Mouse (Mus musculus) liver, embryonic 15.5 days (tissue): ENCODE data around the gene Podn. TPM values are rescaled to one million over a fixed set of nuclear protein-coding genes. Genes with fewer than 3 reads are reported as not detected.
A peak's percentile ranks its signal among the peaks of the same experiment; 100 is the strongest.

Experiments used
- ATAC-seq: fragments of 200-750 bp; cut with Nextera tagmentation; 2 replicates; pipeline ENCODE4 v1.8.0; 2017; ENCODE audit warnings: moderate number of reproducible peaks, mild to moderate bottlenecking, moderate library complexity; ENCODE audit not compliant: insufficient read depth
- H3K27ac ChIP-seq: fragments of 300-500 bp; sonication (generic); replicated peaks from 2 replicates; pipeline ENCODE4 v1.5.1; 2015; ENCODE audit warnings: mild to moderate bottlenecking, inconsistent platforms
- H3K27me3 ChIP-seq: fragments of 300-500 bp; sonication (generic); 2 replicates; pipeline ENCODE4 v1.6.1; 2015; ENCODE audit warnings: mild to moderate bottlenecking, inconsistent platforms
- H3K36me3 ChIP-seq: fragments of 300-500 bp; sonication (generic); replicated peaks from 2 replicates; pipeline ENCODE4 v1.6.1; 2015; ENCODE audit warnings: moderate library complexity, mild to moderate bottlenecking, inconsistent platforms
- H3K4me1 ChIP-seq: fragments of 300-500 bp; sonication (generic); replicated peaks from 2 replicates; pipeline ENCODE4 v1.6.1; 2015; ENCODE audit warnings: inconsistent platforms
- H3K4me2 ChIP-seq: fragments of 300-500 bp; sonication (generic); 2 replicates; pipeline ENCODE4 v1.6.1; 2015; ENCODE audit warnings: moderate library complexity, mild to moderate bottlenecking, inconsistent platforms
- H3K4me3 ChIP-seq: fragments of 300-500 bp; sonication (generic); replicated peaks from 2 replicates; pipeline ENCODE4 v1.5.1; 2015; ENCODE audit warnings: mild to moderate bottlenecking, inconsistent platforms
- H3K9ac ChIP-seq: fragments of 300-500 bp; sonication (generic); 2 replicates; pipeline ENCODE4 v1.6.1; 2015; ENCODE audit warnings: moderate library complexity, mild to moderate bottlenecking, inconsistent platforms
- H3K9me3 ChIP-seq: fragments of 300-500 bp; sonication (generic); replicated peaks from 2 replicates; pipeline ENCODE4 v1.6.1; 2016; ENCODE audit warnings: inconsistent platforms
- WGBS: fragments of 180-500 bp; shearing (Covaris S2); methylation state at CpG from one replicate; pipeline ENCODE4 v1.1.7; 2015; ENCODE audit warnings: mixed read lengths; ENCODE audit not compliant: insufficient replicate concordance; 5-methylcytosine and 5-hydroxymethylcytosine counted together
- polyA plus RNA-seq: library from polyadenylated mRNA; unstranded; fragments of >200 nt; fragmentation: Nextera tagmentation; extraction: Ambion mirVana; gene quantifications from 2 replicates; pipeline ENCODE4 v1.2.1, GENCODE M21; 2015

Gene Podn
- polyA plus RNA-seq, 1 experiment from 2014 or later: 0.17 TPM

- Histone ChIP-seq H3K27me3 (no peaks in the 10 kb centered on the region), H3K4me1 (peaks cover 20% of the 10 kb centered on the region), H3K4me3 (no peak overlapping the region), H3K27ac (no peak overlapping the region), H3K9me3 (no peaks in the 10 kb centered on the region), H3K4me2 (no peak overlapping the region), H3K9ac (no peak overlapping the region), H3K36me3 (no peaks in the 10 kb centered on the region)
- no peak for ATAC-seq
- 59% methylated on average over 6 of the region's 6 CpGs for WGBS
Observed at GRCm38 (mm10) chr4:108020178-108020577, 76.1 kb downstream of the Podn start.

GRCm38 (mm10) chr4:108018961-108019921 lies 77.0 kb downstream of the Podn start:
- ATAC-seq: no peak
- WGBS: 48% methylated on average over 14 of the region's 14 CpGs

GRCm38 (mm10) chr4:108018241-108018923 lies 77.9 kb downstream of the Podn start:
- Histone ChIP-seq H3K27me3 (no peaks in the 10 kb centered on the region), H3K4me1 (peaks cover 4% of the 10 kb centered on the region), H3K4me2 (no peak overlapping the region), H3K9me3 (no peaks in the 10 kb centered on the region), H3K27ac (no peak overlapping the region), H3K4me3 (no peak overlapping the region), H3K9ac (no peak overlapping the region), H3K36me3 (no peaks in the 10 kb centered on the region)
- WGBS: 48% methylated on average over 10 of the region's 10 CpGs
- ATAC-seq: no peak

More at GRCm38 (mm10) chr4:108018961-108019921, 77.0 kb downstream of the Podn start:
- no peak overlapping the region for H3K4me3 ChIP-seq
- no peak overlapping the region for H3K9ac ChIP-seq
- no peaks in the 10 kb centered on the region for H3K27me3 ChIP-seq
- no peaks in the 10 kb centered on the region for H3K36me3 ChIP-seq
- no peak overlapping the region for H3K27ac ChIP-seq
- H3K4me2 ChIP-seq: no peak overlapping the region
- peaks cover 12% of the 10 kb centered on the region for H3K4me1 ChIP-seq
- H3K9me3 ChIP-seq: no peaks in the 10 kb centered on the region

GRCm38 (mm10) chr4:108017839-108018238 lies 78.4 kb downstream of the Podn start:
- Histone ChIP-seq H3K4me3 (no peak overlapping the region), H3K36me3 (no peaks in the 10 kb centered on the region), H3K27me3 (no peaks in the 10 kb centered on the region), H3K4me2 (no peak overlapping the region), H3K9ac (no peak overlapping the region), H3K9me3 (no peaks in the 10 kb centered on the region), H3K4me1 (no peaks in the 10 kb centered on the region), H3K27ac (no peak overlapping the region)
- WGBS: 69% methylated on average over 7 of the region's 7 CpGs
- ATAC-seq: no peak

- H3K9ac ChIP-seq: no peak overlapping the region
- no peak for ATAC-seq
- no peaks in the 10 kb centered on the region for H3K27me3 ChIP-seq
- no peak overlapping the region for H3K4me3 ChIP-seq
- H3K9me3 ChIP-seq: no peaks in the 10 kb centered on the region
- no peak overlapping the region for H3K27ac ChIP-seq
- H3K4me1 ChIP-seq: no peaks in the 10 kb centered on the region
- no peaks in the 10 kb centered on the region for H3K36me3 ChIP-seq
- 62% methylated on average over 3 of the region's 3 CpGs for WGBS
- no peak overlapping the region for H3K4me2 ChIP-seq
Observed at GRCm38 (mm10) chr4:108016321-108016720, 79.9 kb downstream of the Podn start.

- 0 out of 2 replicates have a peak, but pooled peaks have one; percentile 37 for ATAC-seq
- H3K36me3 ChIP-seq: no peaks in the 10 kb centered on the region
- no peak overlapping the region for H3K4me3 ChIP-seq
- H3K4me1 ChIP-seq: no peaks in the 10 kb centered on the region
- H3K9ac ChIP-seq: no peak overlapping the region
- H3K9me3 ChIP-seq: no peaks in the 10 kb centered on the region
- no peaks in the 10 kb centered on the region for H3K27me3 ChIP-seq
- WGBS: 38% methylated on average over 14 of the region's 14 CpGs
- H3K27ac ChIP-seq: no peak overlapping the region
- H3K4me2 ChIP-seq: no peak overlapping the region
Observed at GRCm38 (mm10) chr4:108015067-108015765, 81.0 kb downstream of the Podn start.

GRCm38 (mm10) chr4:108014466-108014865 lies 81.8 kb downstream of the Podn start:
- H3K9me3 ChIP-seq: no peaks in the 10 kb centered on the region
- H3K4me3 ChIP-seq: no peak overlapping the region
- H3K9ac ChIP-seq: no peak overlapping the region
- no peaks in the 10 kb centered on the region for H3K27me3 ChIP-seq
- 70% methylated on average over 2 of the region's 2 CpGs for WGBS
- ATAC-seq: no peak
- H3K36me3 ChIP-seq: no peaks in the 10 kb centered on the region
- H3K27ac ChIP-seq: no peak overlapping the region
- no peak overlapping the region for H3K4me2 ChIP-seq
- H3K4me1 ChIP-seq: no peaks in the 10 kb centered on the region

- H3K27ac ChIP-seq: no peak overlapping the region
- no peaks in the 10 kb centered on the region for H3K9me3 ChIP-seq
- 0 out of 2 replicates have a peak, but pooled peaks cover 4% of the 10 kb centered on the region for H3K27me3 ChIP-seq
- no peaks in the 10 kb centered on the region for H3K36me3 ChIP-seq
- H3K4me1 ChIP-seq: no peaks in the 10 kb centered on the region
- 40% methylated on average over 8 of the region's 8 CpGs for WGBS
- no peak overlapping the region for H3K4me3 ChIP-seq
- ATAC-seq: no peak
- no peak overlapping the region for H3K4me2 ChIP-seq
- H3K9ac ChIP-seq: no peak overlapping the region
Observed at GRCm38 (mm10) chr4:108008541-108008940, 87.7 kb downstream of the Podn start.

GRCm38 (mm10) chr4:108007532-108008103 lies 88.6 kb downstream of the Podn start:
- WGBS: 58% methylated on average over 7 of the region's 7 CpGs
- Histone ChIP-seq H3K36me3 (no peaks in the 10 kb centered on the region), H3K27me3 (0 out of 2 replicates have a peak, but pooled peaks cover 4% of the 10 kb centered on the region), H3K9ac (no peak overlapping the region), H3K4me3 (no peak overlapping the region), H3K4me1 (no peaks in the 10 kb centered on the region), H3K9me3 (no peaks in the 10 kb centered on the region), H3K27ac (no peak overlapping the region), H3K4me2 (no peak overlapping the region)
- no peak for ATAC-seq

- Histone ChIP-seq H3K9me3 (no peaks in the 10 kb centered on the region), H3K4me2 (no peak overlapping the region), H3K27me3 (0 out of 2 replicates have a peak, but pooled peaks cover 4% of the 10 kb centered on the region), H3K4me3 (no peak overlapping the region), H3K4me1 (no peaks in the 10 kb centered on the region), H3K27ac (no peak overlapping the region), H3K36me3 (no peaks in the 10 kb centered on the region), H3K9ac (no peak overlapping the region)
- no peak for ATAC-seq
- WGBS: 51% methylated on average over 7 of the region's 7 CpGs
Observed at GRCm38 (mm10) chr4:108005328-108005727, 90.9 kb downstream of the Podn start.
